Mouse (Mus musculus) hindbrain, embryonic 16.5 days (tissue): ENCODE measurements at regions not wholly inside any gene's neighbourhood (a gene's known extent, or its start where the extent isn't known, plus 50 kb on each side); places are given as distances from the start of the nearest gene placed in this dataset.

Experiments
- ATAC-seq: fragments of 200-750 bp; cut with Nextera tagmentation; 2 replicates; pipeline ENCODE4 v1.8.0; 2017; ENCODE audit warnings: moderate TSS enrichment, moderate library complexity
- H3K27ac ChIP-seq: fragments of 300-500 bp; sonication (generic); 2 replicates; pipeline ENCODE4 v1.5.1; 2014; ENCODE audit warnings: low read depth, mild to moderate bottlenecking, control low read depth, low read length, moderate library complexity
- H3K27me3 ChIP-seq: fragments of 300-500 bp; sonication (generic); replicated peaks from 2 replicates; pipeline ENCODE4 v1.6.1; 2014; ENCODE audit warnings: low read length; ENCODE audit not compliant: control insufficient read depth, insufficient read depth
- H3K36me3 ChIP-seq: fragments of 300-500 bp; sonication (generic); 2 replicates; pipeline ENCODE4 v1.6.1; 2014; ENCODE audit warnings: mild to moderate bottlenecking, low read length, moderate library complexity, mixed read lengths; ENCODE audit not compliant: control insufficient read depth, insufficient read depth
- H3K4me1 ChIP-seq: fragments of 300-500 bp; sonication (generic); 2 replicates; pipeline ENCODE4 v1.6.1; 2014; ENCODE audit warnings: low read depth, low read length; ENCODE audit not compliant: control insufficient read depth, insufficient read depth
- H3K4me2 ChIP-seq: fragments of 300-500 bp; sonication (generic); 2 replicates; pipeline ENCODE4 v1.6.1; 2014; ENCODE audit warnings: mild to moderate bottlenecking, low read length, control low read depth, moderate library complexity
- H3K4me3 ChIP-seq: fragments of 300-500 bp; sonication (generic); 2 replicates; pipeline ENCODE4 v1.5.1; 2014; ENCODE audit warnings: mild to moderate bottlenecking, low read length, control low read depth, moderate library complexity
- H3K9ac ChIP-seq: fragments of 300-500 bp; sonication (generic); 2 replicates; pipeline ENCODE4 v1.6.1; 2014; ENCODE audit warnings: low read depth, mild to moderate bottlenecking, control low read depth, low read length, moderate library complexity
- H3K9me3 ChIP-seq: fragments of 300-500 bp; sonication (generic); 2 replicates; pipeline ENCODE4 v1.6.1; 2014; ENCODE audit warnings: mild to moderate bottlenecking, low read length, moderate library complexity; ENCODE audit not compliant: control insufficient read depth
- WGBS: fragments of 180-500 bp; shearing (Covaris S2); extraction: QIAGEN DNeasy Blood & Tissue Kit; methylation state at CpG from one replicate; pipeline ENCODE4 v1.1.7; 2014; 5-methylcytosine and 5-hydroxymethylcytosine counted together

- Histone ChIP-seq H3K27ac (no peak overlapping the region), H3K9ac (no peak overlapping the region), H3K9me3 (peaks cover 4% of the 10 kb centered on the region; the same call in 1 of the 2 replicates), H3K4me1 (no peaks in the 10 kb centered on the region), H3K27me3 (no peaks in the 10 kb centered on the region), H3K36me3 (no peaks in the 10 kb centered on the region), H3K4me2 (no peak overlapping the region), H3K4me3 (no peak overlapping the region)
- WGBS = 79% methylated on average over 4 of the region's 4 CpGs
- no peak for ATAC-seq
These were observed 62.1 kb upstream of the Gm9887 start for GRCm38 (mm10) chr12:69434315-69434714.

GRCm38 (mm10) chr12:69432086-69432485 is 59.8 kb upstream of the Gm9887 start:
- H3K4me3 ChIP-seq = no peak overlapping the region
- no peak overlapping the region for H3K4me2 ChIP-seq
- no peaks in the 10 kb centered on the region for H3K36me3 ChIP-seq
- WGBS = 39% methylated on average over 7 of the region's 7 CpGs
- peaks cover 4% of the 10 kb centered on the region; the same call in 1 of the 2 replicates for H3K9me3 ChIP-seq
- no peak for ATAC-seq
- H3K27ac ChIP-seq = no peak overlapping the region
- no peaks in the 10 kb centered on the region for H3K4me1 ChIP-seq
- no peaks in the 10 kb centered on the region for H3K27me3 ChIP-seq
- H3K9ac ChIP-seq = no peak overlapping the region

- Histone ChIP-seq H3K27ac (no peak overlapping the region), H3K27me3 (no peaks in the 10 kb centered on the region), H3K4me1 (no peaks in the 10 kb centered on the region), H3K36me3 (no peaks in the 10 kb centered on the region), H3K9ac (no peak overlapping the region), H3K9me3 (no peaks in the 10 kb centered on the region), H3K4me3 (no peak overlapping the region), H3K4me2 (no peak overlapping the region)
- 42% methylated on average over 6 of the region's 6 CpGs for WGBS
- ATAC-seq = no peak
These were observed 55.9 kb upstream of the Gm9887 start for GRCm38 (mm10) chr12:69428108-69428507.

- H3K4me2 ChIP-seq = no peak overlapping the region
- H3K27me3 ChIP-seq = no peaks in the 10 kb centered on the region
- no peak overlapping the region for H3K27ac ChIP-seq
- ATAC-seq = no peak
- 89% methylated on average over 3 of the region's 3 CpGs for WGBS
- H3K9ac ChIP-seq = no peak overlapping the region
- H3K4me3 ChIP-seq = no peak overlapping the region
- H3K36me3 ChIP-seq = no peaks in the 10 kb centered on the region
- H3K4me1 ChIP-seq = no peaks in the 10 kb centered on the region
- H3K9me3 ChIP-seq = peaks cover 3% of the 10 kb centered on the region; the same call in 1 of the 2 replicates
These were observed 53.4 kb upstream of the Gm9887 start for GRCm38 (mm10) chr12:69425610-69426009.

GRCm38 (mm10) chr12:69424971-69425370 is 52.7 kb upstream of the Gm9887 start:
- no peaks in the 10 kb centered on the region for H3K27me3 ChIP-seq
- no peaks in the 10 kb centered on the region for H3K4me1 ChIP-seq
- H3K4me3 ChIP-seq = no peak overlapping the region
- ATAC-seq = no peak
- H3K9me3 ChIP-seq = peaks cover 3% of the 10 kb centered on the region; the same call in 1 of the 2 replicates
- no peak overlapping the region for H3K4me2 ChIP-seq
- no peak overlapping the region for H3K9ac ChIP-seq
- 54% methylated on average over 14 of the region's 14 CpGs for WGBS
- H3K36me3 ChIP-seq = no peaks in the 10 kb centered on the region
- no peak overlapping the region for H3K27ac ChIP-seq
